Mouse (Mus musculus) activated CD4-positive, CD25-positive, alpha-beta regulatory T cell, adult 9 weeks (primary cell): ENCODE data around the gene Ptpn22. TPM values are rescaled to one million over a fixed set of nuclear protein-coding genes. Genes with fewer than 3 reads are reported as not detected.

Experiments used
- polyA plus RNA-seq: library from polyadenylated mRNA; unstranded; fragments of 100-300 nt; shearing (Covaris generic); gene quantifications from one replicate; pipeline ENCODE4 v1.2.1, GENCODE M21; 2017

The Ptpn22 gene
- 306 TPM for polyA plus RNA-seq

GRCm38 (mm10) chr3:103858881-103859801 lies at the start of gene Ptpn22:
TSS of gene Ptpn22 (plus strand) at chr3:103859795.

GRCm38 (mm10) chr3:103832426-103832825 lies 27.2 kb upstream of the Ptpn22 start, which contains the start of gene Bcl2l15:
TSS of gene Bcl2l15 (plus strand) at chr3:103832601.

GRCm38 (mm10) chr3:103914010-103914669 lies 54.5 kb downstream of the Ptpn22 start, which contains the start of gene Rsbn1:
TSS of gene Rsbn1 (plus strand) at chr3:103914120.

Other genes with a start within 250 kb of the Ptpn22 start
- 2.8 TPM for gene Atg4a-ps, start 213.7 kb upstream of the Ptpn22 start, polyA plus RNA-seq
- gene Olfml3, start 121.8 kb upstream of the Ptpn22 start, polyA plus RNA-seq = 0.45 TPM
- not detected for gene Gm10964, start 120.4 kb upstream of the Ptpn22 start, polyA plus RNA-seq
- 14.7 TPM for gene Hipk1, start 68.2 kb upstream of the Ptpn22 start, polyA plus RNA-seq
- 23.6 TPM for gene Dclre1b, start 50.4 kb upstream of the Ptpn22 start, polyA plus RNA-seq
- gene Ap4b1, start 50.3 kb upstream of the Ptpn22 start, polyA plus RNA-seq = 31.3 TPM
- 0.38 TPM for gene Gm43064, start 50.2 kb upstream of the Ptpn22 start, polyA plus RNA-seq
- 1.4 TPM for gene Bcl2l15, start 27.2 kb upstream of the Ptpn22 start, polyA plus RNA-seq
- 10.6 TPM for gene Rsbn1, start 54.3 kb downstream of the Ptpn22 start, polyA plus RNA-seq
- gene Phtf1, start 108.3 kb downstream of the Ptpn22 start, polyA plus RNA-seq = 9.3 TPM